Mouse (Mus musculus): ENCODE data around the gene F9. TPM values are rescaled to one million over a fixed set of nuclear protein-coding genes. Genes with fewer than 3 reads are reported as not detected.
"Not testable (repeated sequence)": the region's sequence is repeated elsewhere in the genome, so short reads cannot be mapped to it uniquely, and the experiment has no call there.

F9 gene
- not detected in 2 replicates for polyA plus RNA-seq (2014; fragmentation: Nextera tagmentation; extraction: Ambion mirVana)

GRCm38 (mm10) chrX:59999221-60000083, at the start of gene F9:
TSS of gene F9 (plus strand) at chrX:59999464.
- Histone ChIP-seq H3K4me2 (ENCODE audit: low read length) (no peak within 1 kb of the TSS), H3K4me3 (ENCODE audit: control insufficient read depth in 1 of 2, insufficient read depth in 1 of 2, low read depth in 1 of 2, low read length in 2 of 2) (no peak within 1 kb of the TSS), H3K9ac (ENCODE audit: low read length) (no peak within 1 kb of the TSS), H3K27ac (replicated peaks in 1 of 2; ENCODE audit: control insufficient read depth in 1 of 2, insufficient read depth in 1 of 2, low read depth in 2 of 2, low read length in 2 of 2) (no peak within 1 kb of the TSS), H3K4me1 (ENCODE audit: control insufficient read depth in 2 of 2, insufficient read depth in 2 of 2, low read length in 2 of 2) (no peaks in the 10 kb centered on the region), H3K27me3 (ENCODE audit: control insufficient read depth, insufficient read depth, low read length) (no peaks in the 10 kb centered on the region), H3K36me3 (ENCODE audit: control insufficient read depth, insufficient read depth, low read length) (no peaks in the 10 kb centered on the region), H3K9me3 (ENCODE audit: control insufficient read depth, low read length) (no peaks in the 10 kb centered on the region)
- ATAC-seq (ENCODE audit: insufficient number of reproducible peaks, insufficient read depth, low FRiP score, low read depth), result no peak
- 79% methylated on average over 10 of the region's 10 CpGs for WGBS

DNA sequence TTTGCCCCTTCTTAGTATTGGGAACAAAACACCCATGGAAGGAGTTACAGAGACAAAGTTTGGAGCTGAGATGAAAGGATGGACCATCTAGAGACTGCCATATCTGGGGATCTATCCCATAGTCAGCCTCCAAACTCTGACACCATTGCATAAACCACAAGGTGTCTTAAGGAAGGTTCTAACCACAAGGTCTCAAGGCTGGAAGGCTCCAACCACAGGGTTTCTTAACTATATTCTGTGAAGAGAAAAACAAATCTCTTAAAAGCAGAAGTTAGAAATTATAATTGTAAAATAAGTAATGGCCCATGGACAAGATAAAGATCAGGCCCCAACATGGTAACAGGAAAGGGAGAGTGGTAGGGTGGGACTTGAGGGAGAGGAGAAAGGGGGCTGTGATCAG, 29.5 kb upstream of the F9 start:
- not testable (repeated sequence) for H3K4me3 ChIP-seq (ENCODE audit: control insufficient read depth in 1 of 2, insufficient read depth in 1 of 2, low read depth in 1 of 2, low read length in 2 of 2); H3K4me2 ChIP-seq (ENCODE audit: low read length); H3K4me1 ChIP-seq (ENCODE audit: control insufficient read depth in 2 of 2, insufficient read depth in 2 of 2, low read length in 2 of 2); H3K36me3 ChIP-seq (ENCODE audit: control insufficient read depth, insufficient read depth, low read length); H3K9me3 ChIP-seq (ENCODE audit: control insufficient read depth, low read length); H3K27ac ChIP-seq (replicated peaks in 1 of 2; ENCODE audit: control insufficient read depth in 1 of 2, insufficient read depth in 1 of 2, low read depth in 2 of 2, low read length in 2 of 2); H3K9ac ChIP-seq (ENCODE audit: low read length); ATAC-seq (ENCODE audit: insufficient number of reproducible peaks, insufficient read depth, low FRiP score, low read depth); H3K27me3 ChIP-seq (ENCODE audit: control insufficient read depth, insufficient read depth, low read length)

DNA sequence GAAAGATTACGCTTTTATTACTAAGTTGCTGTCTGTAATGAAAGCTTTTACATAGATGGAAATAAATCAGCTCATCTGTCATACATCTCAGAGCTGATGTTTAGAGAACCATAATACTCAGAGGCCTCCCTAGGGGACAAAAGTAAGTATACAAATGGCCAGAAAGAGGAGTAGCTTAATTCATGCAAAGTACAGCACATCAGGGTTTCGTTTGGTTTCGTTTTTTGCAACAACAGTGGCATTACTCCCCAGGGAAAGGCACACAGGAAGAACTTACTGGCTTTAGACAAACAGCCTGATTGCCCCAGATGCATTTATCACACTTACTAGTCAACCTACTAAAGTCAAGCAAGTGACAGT, 800 bp downstream of the F9 start:
- WGBS, result 62% methylated on average over 3 of the region's 3 CpGs

DNA sequence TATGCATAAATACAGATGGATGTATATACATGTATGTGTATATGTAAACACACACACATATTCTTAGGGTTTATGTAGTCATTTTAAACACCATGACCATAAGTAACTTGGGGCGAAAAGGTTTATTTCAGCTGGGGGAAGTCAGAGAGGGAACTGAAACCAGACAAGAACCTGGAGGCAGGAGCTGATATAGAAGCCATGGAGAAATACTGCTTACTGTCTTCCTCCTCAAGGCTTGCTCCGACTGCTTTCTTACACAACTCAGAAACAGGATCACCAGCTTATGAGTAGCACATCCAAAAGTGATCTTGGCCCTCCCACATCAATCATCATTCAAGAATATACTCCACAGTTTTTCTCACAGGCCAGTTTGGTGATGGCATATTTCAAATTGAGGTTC, 2.2 kb downstream of the F9 start:
- no peak for ATAC-seq (ENCODE audit: insufficient number of reproducible peaks, insufficient read depth, low FRiP score, low read depth)
- H3K36me3 ChIP-seq (ENCODE audit: control insufficient read depth, insufficient read depth, low read length), result no peaks in the 10 kb centered on the region
- H3K4me2 ChIP-seq (ENCODE audit: low read length), result no peak overlapping the region
- no peak overlapping the region for H3K27ac ChIP-seq (replicated peaks in 1 of 2; ENCODE audit: control insufficient read depth in 1 of 2, insufficient read depth in 1 of 2, low read depth in 2 of 2, low read length in 2 of 2)
- no peaks in the 10 kb centered on the region for H3K4me1 ChIP-seq (ENCODE audit: control insufficient read depth in 2 of 2, insufficient read depth in 2 of 2, low read length in 2 of 2)
- H3K9me3 ChIP-seq (ENCODE audit: control insufficient read depth, low read length), result no peaks in the 10 kb centered on the region
- 74% methylated on average over 2 of the region's 2 CpGs for WGBS
- no peaks in the 10 kb centered on the region for H3K27me3 ChIP-seq (ENCODE audit: control insufficient read depth, insufficient read depth, low read length)
- H3K9ac ChIP-seq (ENCODE audit: low read length), result no peak overlapping the region
- no peak overlapping the region for H3K4me3 ChIP-seq (ENCODE audit: control insufficient read depth in 1 of 2, insufficient read depth in 1 of 2, low read depth in 1 of 2, low read length in 2 of 2)

More for the DNA sequence above, 800 bp downstream of the F9 start:
- H3K36me3 ChIP-seq (ENCODE audit: control insufficient read depth, insufficient read depth, low read length), result no peaks in the 10 kb centered on the region
- no peaks in the 10 kb centered on the region for H3K4me1 ChIP-seq (ENCODE audit: control insufficient read depth in 2 of 2, insufficient read depth in 2 of 2, low read length in 2 of 2)
- no peaks in the 10 kb centered on the region for H3K27me3 ChIP-seq (ENCODE audit: control insufficient read depth, insufficient read depth, low read length)
- H3K27ac ChIP-seq (replicated peaks in 1 of 2; ENCODE audit: control insufficient read depth in 1 of 2, insufficient read depth in 1 of 2, low read depth in 2 of 2, low read length in 2 of 2), result no peak overlapping the region
- H3K4me2 ChIP-seq (ENCODE audit: low read length), result no peak overlapping the region
- H3K4me3 ChIP-seq (ENCODE audit: control insufficient read depth in 1 of 2, insufficient read depth in 1 of 2, low read depth in 1 of 2, low read length in 2 of 2), result no peak overlapping the region
- H3K9me3 ChIP-seq (ENCODE audit: control insufficient read depth, low read length), result no peaks in the 10 kb centered on the region
- no peak for ATAC-seq (ENCODE audit: insufficient number of reproducible peaks, insufficient read depth, low FRiP score, low read depth)
- no peak overlapping the region for H3K9ac ChIP-seq (ENCODE audit: low read length)

DNA sequence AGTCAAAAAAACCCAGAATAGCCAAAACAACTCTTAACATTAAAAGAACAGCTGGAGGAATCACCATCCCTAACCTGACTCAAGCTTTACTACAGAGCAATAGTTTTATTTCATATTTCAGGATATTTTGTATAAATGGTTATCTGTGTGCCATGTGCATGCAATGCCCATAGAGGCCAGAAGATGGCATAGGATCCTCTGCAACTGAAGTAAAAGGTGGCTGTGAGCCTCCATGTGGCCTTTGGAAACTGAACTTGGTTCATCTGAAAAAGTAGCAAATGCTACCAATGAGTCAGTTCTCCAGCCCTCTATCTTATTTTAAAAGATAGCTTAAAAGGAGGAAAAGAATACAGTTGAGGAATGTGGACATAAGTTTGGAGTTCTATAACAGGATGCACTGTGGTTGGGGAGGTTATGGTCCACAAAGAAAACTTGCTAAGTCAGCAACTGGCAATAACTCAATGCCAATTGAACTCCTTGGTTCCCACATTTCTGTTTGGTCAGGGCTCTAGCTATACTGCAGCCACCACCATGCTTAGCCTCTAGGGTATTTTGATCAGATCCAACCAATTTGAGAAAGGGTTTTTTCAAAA, 13.9 kb downstream of the F9 start:
- Histone ChIP-seq H3K4me2 (ENCODE audit: low read length) (no peak overlapping the region), H3K36me3 (ENCODE audit: control insufficient read depth, insufficient read depth, low read length) (no peaks in the 10 kb centered on the region), H3K9ac (ENCODE audit: low read length) (no peak overlapping the region), H3K9me3 (ENCODE audit: control insufficient read depth, low read length) (no peaks in the 10 kb centered on the region), H3K27me3 (ENCODE audit: control insufficient read depth, insufficient read depth, low read length) (no peaks in the 10 kb centered on the region), H3K4me3 (ENCODE audit: control insufficient read depth in 1 of 2, insufficient read depth in 1 of 2, low read depth in 1 of 2, low read length in 2 of 2) (no peak overlapping the region), H3K27ac (replicated peaks in 1 of 2; ENCODE audit: control insufficient read depth in 1 of 2, insufficient read depth in 1 of 2, low read depth in 2 of 2, low read length in 2 of 2) (no peak overlapping the region), H3K4me1 (ENCODE audit: control insufficient read depth in 2 of 2, insufficient read depth in 2 of 2, low read length in 2 of 2) (no peaks in the 10 kb centered on the region)
- no peak for ATAC-seq (ENCODE audit: insufficient number of reproducible peaks, insufficient read depth, low FRiP score, low read depth)

DNA sequence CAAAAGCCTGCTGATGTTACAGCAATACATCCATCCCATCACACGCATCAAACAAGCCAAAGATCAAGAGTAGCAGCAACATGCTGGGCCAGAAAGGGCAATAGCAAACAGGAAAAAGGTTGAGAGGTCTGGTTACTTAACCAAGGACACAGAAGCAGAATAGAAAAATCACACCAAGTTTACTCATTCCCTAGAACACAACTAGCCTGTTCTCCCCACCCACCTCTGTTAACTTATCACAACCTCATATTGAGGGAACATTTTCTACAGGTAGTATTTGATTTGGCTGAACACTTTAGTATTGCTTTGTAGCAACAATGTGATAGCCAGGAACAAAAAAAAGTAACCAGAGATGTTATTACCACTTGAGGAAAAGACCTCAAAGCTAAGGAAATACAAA, 15.3 kb downstream of the F9 start:
- Histone ChIP-seq H3K27ac (replicated peaks in 1 of 2; ENCODE audit: control insufficient read depth in 1 of 2, insufficient read depth in 1 of 2, low read depth in 2 of 2, low read length in 2 of 2) (no peak overlapping the region), H3K27me3 (ENCODE audit: control insufficient read depth, insufficient read depth, low read length) (no peaks in the 10 kb centered on the region), H3K4me3 (ENCODE audit: control insufficient read depth in 1 of 2, insufficient read depth in 1 of 2, low read depth in 1 of 2, low read length in 2 of 2) (no peak overlapping the region), H3K9ac (ENCODE audit: low read length) (no peak overlapping the region), H3K4me1 (ENCODE audit: control insufficient read depth in 2 of 2, insufficient read depth in 2 of 2, low read length in 2 of 2) (no peaks in the 10 kb centered on the region), H3K9me3 (ENCODE audit: control insufficient read depth, low read length) (no peaks in the 10 kb centered on the region), H3K36me3 (ENCODE audit: control insufficient read depth, insufficient read depth, low read length) (no peaks in the 10 kb centered on the region), H3K4me2 (ENCODE audit: low read length) (no peak overlapping the region)
- no peak for ATAC-seq (ENCODE audit: insufficient number of reproducible peaks, insufficient read depth, low FRiP score, low read depth)
- WGBS, result 82% methylated on average over 1 of the region's 1 CpGs

- no peaks in the 10 kb centered on the region for H3K4me1 ChIP-seq (ENCODE audit: control insufficient read depth in 2 of 2, insufficient read depth in 2 of 2, low read length in 2 of 2)
- 73% methylated on average over 4 of the region's 4 CpGs for WGBS
- no peak overlapping the region for H3K27ac ChIP-seq (replicated peaks in 1 of 2; ENCODE audit: control insufficient read depth in 1 of 2, insufficient read depth in 1 of 2, low read depth in 2 of 2, low read length in 2 of 2)
- H3K4me3 ChIP-seq (ENCODE audit: control insufficient read depth in 1 of 2, insufficient read depth in 1 of 2, low read depth in 1 of 2, low read length in 2 of 2), result no peak overlapping the region
- H3K4me2 ChIP-seq (ENCODE audit: low read length), result no peak overlapping the region
- H3K9me3 ChIP-seq (ENCODE audit: control insufficient read depth, low read length), result no peaks in the 10 kb centered on the region
- H3K27me3 ChIP-seq (ENCODE audit: control insufficient read depth, insufficient read depth, low read length), result no peaks in the 10 kb centered on the region
- ATAC-seq (ENCODE audit: insufficient number of reproducible peaks, insufficient read depth, low FRiP score, low read depth), result no peak
- H3K9ac ChIP-seq (ENCODE audit: low read length), result no peak overlapping the region
- H3K36me3 ChIP-seq (ENCODE audit: control insufficient read depth, insufficient read depth, low read length), result no peaks in the 10 kb centered on the region
Observed at GRCm38 (mm10) chrX:60021007-60021406, 21.7 kb downstream of the F9 start.

DNA sequence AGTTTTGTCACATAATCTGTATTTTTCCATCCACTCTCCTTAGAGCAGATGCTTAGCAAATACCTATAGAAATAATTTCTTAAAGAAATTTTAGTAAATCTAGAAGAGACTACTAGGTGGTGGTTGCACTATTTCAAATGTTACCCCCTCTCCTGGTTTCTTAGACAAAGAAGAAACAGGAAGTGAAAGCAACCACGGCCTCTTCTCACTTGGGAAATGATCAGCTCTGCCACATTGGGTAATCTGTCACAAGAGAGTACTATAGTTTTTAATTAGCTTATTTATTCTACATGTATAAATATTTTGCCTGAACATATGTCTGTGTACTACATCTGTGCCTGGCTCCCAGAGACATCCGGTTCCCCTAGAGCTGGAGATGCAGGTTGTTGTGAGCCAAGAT, 22.3 kb downstream of the F9 start:
- Histone ChIP-seq H3K9me3 (ENCODE audit: control insufficient read depth, low read length) (no peaks in the 10 kb centered on the region), H3K36me3 (ENCODE audit: control insufficient read depth, insufficient read depth, low read length) (no peaks in the 10 kb centered on the region), H3K27ac (replicated peaks in 1 of 2; ENCODE audit: control insufficient read depth in 1 of 2, insufficient read depth in 1 of 2, low read depth in 2 of 2, low read length in 2 of 2) (no peak overlapping the region), H3K4me2 (ENCODE audit: low read length) (no peak overlapping the region), H3K27me3 (ENCODE audit: control insufficient read depth, insufficient read depth, low read length) (no peaks in the 10 kb centered on the region), H3K4me1 (ENCODE audit: control insufficient read depth in 2 of 2, insufficient read depth in 2 of 2, low read length in 2 of 2) (no peaks in the 10 kb centered on the region), H3K9ac (ENCODE audit: low read length) (no peak overlapping the region), H3K4me3 (ENCODE audit: control insufficient read depth in 1 of 2, insufficient read depth in 1 of 2, low read depth in 1 of 2, low read length in 2 of 2) (no peak overlapping the region)
- ATAC-seq (ENCODE audit: insufficient number of reproducible peaks, insufficient read depth, low FRiP score, low read depth), result no peak
- 86% methylated on average over 2 of the region's 2 CpGs for WGBS
